Mouse (Mus musculus) neural tube, embryonic 10.5 days (tissue): Measurements from ENCODE around the gene Tmprss4.

Experiments used
- DNase-seq: peaks from one replicate; pipeline ENCODE4 v3.0.0-alpha.2; 2017; ENCODE audit warnings: low spot score; ENCODE audit errors: extremely low spot score

Tmprss4 gene

DNA sequence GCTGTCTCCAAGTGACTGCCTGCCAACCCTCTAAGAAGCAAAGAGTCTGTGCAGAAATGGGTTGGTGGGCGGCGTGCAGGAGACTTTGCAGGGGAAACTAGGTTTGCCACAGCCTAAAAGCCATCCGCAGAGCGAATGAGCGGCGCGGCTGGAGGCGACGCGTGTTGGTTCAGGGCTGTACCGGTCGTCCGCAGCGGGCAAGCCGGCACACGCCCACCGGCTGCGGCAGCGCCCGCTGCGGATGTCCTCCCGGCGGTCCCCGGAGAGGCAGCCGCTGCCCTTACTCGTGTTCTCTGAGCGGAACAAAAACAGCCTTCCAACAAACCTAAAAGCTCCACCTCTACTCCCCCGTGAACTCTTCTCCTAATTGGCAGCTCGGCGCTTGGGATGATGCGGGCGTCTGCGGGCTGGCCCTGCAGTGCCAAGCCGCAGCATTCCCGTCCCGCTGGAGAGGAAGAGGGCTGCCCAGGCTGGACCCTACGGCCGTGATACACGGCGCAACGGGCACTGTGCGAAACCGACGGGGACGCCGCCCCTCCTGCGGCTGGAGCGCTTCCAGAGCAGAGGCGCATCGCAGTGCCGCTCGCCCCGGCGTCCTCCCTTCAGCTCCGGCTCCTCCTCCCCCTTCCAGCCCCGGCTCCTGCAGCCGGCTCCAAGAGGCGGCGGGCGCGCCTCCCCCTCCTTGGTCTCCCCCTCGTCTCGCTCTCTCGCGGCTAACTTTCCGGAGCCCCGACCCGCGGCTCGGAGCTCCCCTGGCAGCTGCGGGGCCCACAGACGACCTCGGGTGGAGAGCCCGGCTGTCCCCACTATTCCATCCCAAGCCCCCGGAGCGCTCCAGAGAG lies 65.5 kb downstream of the Tmprss4 start, which contains the start of gene Scn4b:
TSS of gene Scn4b (plus strand) at position 205 of the 842 bp plus-strand sequence.
- DNase-seq = peak; percentile 70

GRCm38 (mm10) chr9:45136442-45137169 lies 67.3 kb downstream of the Tmprss4 start:
- peak; percentile 50 for DNase-seq

DNA sequence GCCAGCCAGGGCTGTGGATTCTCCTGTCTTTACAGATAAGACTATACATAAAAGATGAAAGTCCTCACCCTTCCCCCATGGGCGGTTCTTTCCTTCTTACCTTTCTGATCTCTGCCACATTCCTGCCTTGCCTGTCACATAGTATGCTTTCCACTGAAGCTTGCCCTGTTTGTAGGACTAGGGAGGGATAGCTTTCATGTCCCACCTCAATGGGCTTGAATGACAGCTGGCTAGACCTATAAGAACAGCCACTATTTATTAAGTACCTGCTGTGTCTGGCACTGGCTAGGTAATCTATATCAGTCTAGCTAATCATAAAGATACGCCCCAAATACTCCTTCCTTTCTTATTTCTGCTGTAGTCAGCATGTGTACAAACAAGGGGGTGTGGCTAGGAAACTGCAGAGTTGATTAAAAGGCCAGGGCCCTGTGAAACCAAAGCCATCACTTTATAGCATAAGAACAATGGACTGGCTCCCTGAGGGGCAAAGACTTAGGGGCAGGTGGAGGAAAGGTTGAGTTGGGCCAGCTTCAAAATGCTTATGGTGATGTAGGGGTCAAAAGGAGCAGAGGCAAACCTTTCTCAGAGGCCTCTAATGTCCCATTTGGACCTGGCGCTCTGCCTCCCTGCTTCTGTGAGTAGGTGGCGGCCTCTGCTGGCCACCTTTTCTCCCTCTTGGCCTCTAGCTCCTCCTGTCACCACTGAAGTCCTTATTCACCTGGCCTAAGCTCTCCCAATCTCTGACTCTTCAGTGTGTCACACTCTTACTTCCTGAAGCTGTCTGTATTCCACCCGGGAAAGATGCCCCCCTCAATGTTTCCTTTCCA lies 70.2 kb downstream of the Tmprss4 start:
- no peak for DNase-seq

DNA sequence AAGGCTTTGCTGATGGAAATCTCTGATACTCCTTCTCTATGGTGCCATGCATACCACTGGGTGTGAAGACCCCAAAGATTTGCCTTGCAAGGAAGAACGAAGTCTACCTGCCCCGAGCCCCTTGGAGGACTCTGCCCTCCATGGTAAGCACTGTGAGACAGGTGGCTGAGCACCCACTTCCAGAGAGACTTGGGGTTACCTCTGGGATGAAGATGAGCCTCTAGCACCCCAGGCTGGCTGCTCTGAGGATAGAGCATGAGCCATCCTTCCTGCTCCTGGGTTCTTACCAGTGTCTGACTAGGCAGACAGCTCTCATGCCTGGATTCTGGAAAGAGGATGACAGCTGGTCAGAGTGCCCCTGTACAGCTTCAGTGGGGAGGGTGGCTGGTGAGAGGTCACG lies 73.8 kb downstream of the Tmprss4 start:
- no peak for DNase-seq

GRCm38 (mm10) chr9:45126941-45127340 lies 77.0 kb downstream of the Tmprss4 start:
- no peak for DNase-seq

GRCm38 (mm10) chr9:45125211-45125610 lies 78.7 kb downstream of the Tmprss4 start:
- DNase-seq = no peak
